Comparison of ENCODE assay signal across 24 mouse cellular contexts in genomic region chr3:141214789-141215188, GRCm38 (mm10). TPM values are rescaled to one million over a fixed set of nuclear protein-coding genes. Genes with fewer than 3 reads are reported as not detected.
DNase-seq lines count a peak whose midpoint lies in the region; ATAC-seq and TF ChIP-seq lines count a peak whose summit lies in the region.
"Had no signal": no experiment of that assay in that cellular context is flagged by ENCODE, and none has a peak within 500 bp of the region (broad histone marks: within the 10 kb centered on the region; RNA-seq: fewer than 3 reads in every experiment).

No protein-coding gene starts in this region.

- peaks cover 10% of the 10 kb centered on the region; the same call in 1 of the 2 replicates for H3K9me3 ChIP-seq in hindbrain, postnatal 0 days (ENCODE audit: low read length)
- no peaks in the 10 kb centered on the region for H3K9me3 ChIP-seq in hindbrain, embryonic 11.5 days (ENCODE audit: control insufficient read depth, low read length)
- no peaks in the 10 kb centered on the region for H3K9me3 ChIP-seq in forebrain, embryonic 15.5 days
- H3K9me3 ChIP-seq: stomach, embryonic 15.5 days had no signal

- H3K4me2 ChIP-seq in hindbrain, postnatal 0 days (ENCODE audit: low read depth, low read length), result no peak overlapping the region
- H3K4me2 ChIP-seq in hindbrain, embryonic 11.5 days (replicated peaks; ENCODE audit: low read depth, low read length), result no peak overlapping the region
- no peak overlapping the region for H3K4me2 ChIP-seq in forebrain, embryonic 15.5 days (replicated peaks)
- H3K4me2 ChIP-seq: hindbrain, embryonic 13.5 days; limb, embryonic 13.5 days; stomach, embryonic 15.5 days had no signal

- no peaks in the 10 kb centered on the region for H3K4me1 ChIP-seq in hindbrain, postnatal 0 days (ENCODE audit: insufficient read depth, low read length)
- H3K4me1 ChIP-seq in hindbrain, embryonic 11.5 days (replicated peaks; ENCODE audit: control insufficient read depth, insufficient read depth, low read length), result no peaks in the 10 kb centered on the region
- peaks cover 6% of the 10 kb centered on the region for H3K4me1 ChIP-seq in forebrain, embryonic 15.5 days
- H3K4me1 ChIP-seq: hindbrain, embryonic 13.5 days; limb, embryonic 13.5 days; megakaryocyte, embryonic 14.5 days; stomach, embryonic 15.5 days had no signal

- no peak overlapping the region for H3K4me3 ChIP-seq in hindbrain, postnatal 0 days (ENCODE audit: low read length)
- no peak overlapping the region for H3K4me3 ChIP-seq in hindbrain, embryonic 11.5 days (ENCODE audit: low read depth, low read length)
- no peak overlapping the region for H3K4me3 ChIP-seq in forebrain, embryonic 15.5 days
- H3K4me3 ChIP-seq: embryonic facial prominence, embryonic 10.5 days; heart, embryonic 10.5 days; hindbrain, embryonic 13.5 days; limb, embryonic 13.5 days; megakaryocyte, embryonic 14.5 days; stomach, embryonic 15.5 days had no signal

- WGBS in hindbrain, postnatal 0 days, result 32% methylated on average over 2 of the region's 2 CpGs
- 90% methylated on average over 2 of the region's 2 CpGs for WGBS in hindbrain, embryonic 11.5 days
- WGBS in forebrain, embryonic 15.5 days, result 56% methylated on average over 2 of the region's 2 CpGs

- H3K27me3 ChIP-seq in hindbrain, postnatal 0 days (ENCODE audit: insufficient read depth, low read length), result no peaks in the 10 kb centered on the region
- no peaks in the 10 kb centered on the region for H3K27me3 ChIP-seq in hindbrain, embryonic 11.5 days (ENCODE audit: control insufficient read depth, insufficient read depth, low read length)
- H3K27me3 ChIP-seq in forebrain, embryonic 15.5 days, result no peaks in the 10 kb centered on the region
- H3K27me3 ChIP-seq: hindbrain, embryonic 13.5 days; limb, embryonic 13.5 days; megakaryocyte, embryonic 14.5 days; stomach, embryonic 15.5 days had no signal

- H3K9ac ChIP-seq in hindbrain, postnatal 0 days (replicated peaks; ENCODE audit: low read length), result no peak overlapping the region
- no peak overlapping the region for H3K9ac ChIP-seq in hindbrain, embryonic 11.5 days (ENCODE audit: low read depth, low read length)
- H3K9ac ChIP-seq in forebrain, embryonic 15.5 days (replicated peaks), result no peak overlapping the region
- H3K9ac ChIP-seq: hindbrain, embryonic 13.5 days; limb, embryonic 13.5 days; liver, embryonic 14.5 days; stomach, embryonic 15.5 days had no signal

- peak; percentile 45; the same call in 1 of the 2 replicates for ATAC-seq in hindbrain, postnatal 0 days
- ATAC-seq in hindbrain, embryonic 11.5 days (ENCODE audit: low FRiP score), result no peak
- peak; percentile 46; the same call in 1 of the 2 replicates for ATAC-seq in forebrain, embryonic 15.5 days (replicated peaks)
- ATAC-seq in megakaryocyte progenitor cell, adult 5-6 weeks (replicated peaks; ENCODE audit: poor library complexity), result no peak
- ATAC-seq: intestine, embryonic 16.5 days; lung, postnatal 0 days had no signal

- TF ChIP-seq CTCF in hindbrain, postnatal 0 days (IDR thresholded peaks at IDR 0.05; ENCODE audit: low read depth), result no peak

- H3K36me3 ChIP-seq in hindbrain, postnatal 0 days (ENCODE audit: insufficient read depth, low read length), result no peaks in the 10 kb centered on the region
- H3K36me3 ChIP-seq in hindbrain, embryonic 11.5 days (ENCODE audit: control insufficient read depth, insufficient read depth, low read length), result no peaks in the 10 kb centered on the region
- no peaks in the 10 kb centered on the region for H3K36me3 ChIP-seq in forebrain, embryonic 15.5 days
- H3K36me3 ChIP-seq: embryonic facial prominence, embryonic 10.5 days; heart, embryonic 10.5 days; hindbrain, embryonic 13.5 days; limb, embryonic 13.5 days; stomach, embryonic 15.5 days had no signal

- H3K27ac ChIP-seq in hindbrain, postnatal 0 days, result no peak overlapping the region
- no peak overlapping the region for H3K27ac ChIP-seq in hindbrain, embryonic 11.5 days (ENCODE audit: low read depth, low read length)
- H3K27ac ChIP-seq in forebrain, embryonic 15.5 days (replicated peaks), result no peak overlapping the region
- H3K27ac ChIP-seq: embryonic facial prominence, embryonic 10.5 days; heart, embryonic 10.5 days; hindbrain, embryonic 13.5 days; limb, embryonic 13.5 days; liver, embryonic 14.5 days; stomach, embryonic 15.5 days had no signal

- peak; percentile 30 for DNase-seq in hindbrain, postnatal 0 days (ENCODE audit: low spot score)
- DNase-seq in hindbrain, embryonic 11.5 days (ENCODE audit: low spot score), result no peak
- peak; percentile 23 to 37 for DNase-seq in right cerebral cortex, postnatal 10 days (ENCODE audit: low spot score in 2 of 2)
- DNase-seq in right cerebral cortex, postnatal 25 days, result no peak
- no peak for DNase-seq in frontal cortex, postnatal 10 days (ENCODE audit: low spot score in 2 of 2)
- DNase-seq: layer of hippocampus, postnatal 36 days had no signal

RNA-seq across cellular contexts. Expression of gene Pdha2, which starts 2.6 kb away (rescaled TPM):
- total RNA-seq in hindbrain, postnatal 0 days (2014; rRNA removed), result not detected in 2 replicates
- not detected in 2 replicates for polyA plus RNA-seq in hindbrain, postnatal 0 days (2015; fragmentation: Nextera tagmentation; extraction: Ambion mirVana)
- not detected in 2 replicates for polyA plus RNA-seq in hindbrain, embryonic 11.5 days (2014; fragmentation: Nextera tagmentation; extraction: Ambion mirVana)
- polyA plus RNA-seq in forebrain, embryonic 15.5 days (2015; fragmentation: Nextera tagmentation; extraction: Ambion mirVana), result not detected in 2 replicates
- not detected in 2 replicates for total RNA-seq in megakaryocyte progenitor cell, adult 5-6 weeks (2015)
- total RNA-seq in megakaryocyte progenitor cell, adult 5-6 weeks (2017), result not detected in 2 replicates
- total RNA-seq: adrenal gland, adult 18-20 months; gastrocnemius, postnatal 4 days; heart, postnatal 10 days; layer of hippocampus, postnatal 36 days; neutrophil, adult 5-6 weeks had no signal
- polyA plus RNA-seq: embryonic facial prominence, embryonic 10.5 days; heart, embryonic 10.5 days; hindbrain, embryonic 13.5 days; intestine, embryonic 16.5 days; kidney, embryonic 16.5 days; limb, embryonic 13.5 days; liver, embryonic 14.5 days; lung, postnatal 0 days; spleen, adult 2 months; stomach, embryonic 15.5 days; thymus, postnatal 0 days had no signal

Comparison
In these comparisons a context has a peak if more than half of its experiments do, and no peak if none do; other contexts are left out.
1. ATAC-seq: peak in hindbrain, postnatal 0 days (single experiment) and forebrain, embryonic 15.5 days (single experiment); none in hindbrain, embryonic 11.5 days (single experiment) and megakaryocyte progenitor cell, adult 5-6 weeks (single experiment).
2. DNase-seq: peak in hindbrain, postnatal 0 days (single experiment) and right cerebral cortex, postnatal 10 days (2 of 2); none in hindbrain, embryonic 11.5 days (single experiment), right cerebral cortex, postnatal 25 days (single experiment) and frontal cortex, postnatal 10 days (0 of 2).